ENCODE assay signal across 24 mouse cellular contexts in genomic region chr12:118288947-118289346, GRCm38 (mm10). TPM values are rescaled to one million over a fixed set of nuclear protein-coding genes. Genes with fewer than 3 reads are reported as not detected.
DNase-seq lines count a peak whose midpoint lies in the region; ATAC-seq and TF ChIP-seq lines count a peak whose summit lies in the region.
"Had no signal": no experiment of that assay in that cellular context is flagged by ENCODE, and none has a peak within 500 bp of the region (broad histone marks: within the 10 kb centered on the region; RNA-seq: fewer than 3 reads in every experiment).

No protein-coding gene starts in this region.

- no peak overlapping the region for H3K27ac ChIP-seq in intestine, embryonic 15.5 days
- no peak overlapping the region for H3K27ac ChIP-seq in intestine, postnatal 0 days (ENCODE audit: low read depth, low read length)
- H3K27ac ChIP-seq in liver, embryonic 14.5 days, result no peak overlapping the region
- no peak overlapping the region for H3K27ac ChIP-seq in liver, embryonic 12.5 days
- H3K27ac ChIP-seq in stomach, embryonic 15.5 days, result no peak overlapping the region
- H3K27ac ChIP-seq in heart, embryonic 12.5 days (ENCODE audit: poor library complexity, severe bottlenecking), result no peak overlapping the region
- no peak overlapping the region for H3K27ac ChIP-seq in gastrocnemius, adult 2 months
- H3K27ac ChIP-seq: embryonic facial prominence, embryonic 12.5 days; embryonic facial prominence, embryonic 15.5 days; heart, embryonic 13.5 days; hindbrain, embryonic 14.5 days had no signal

- H3K9me3 ChIP-seq in intestine, embryonic 15.5 days, result no peaks in the 10 kb centered on the region
- no peaks in the 10 kb centered on the region for H3K9me3 ChIP-seq in intestine, postnatal 0 days (ENCODE audit: control insufficient read depth)
- no peaks in the 10 kb centered on the region for H3K9me3 ChIP-seq in liver, embryonic 14.5 days (ENCODE audit: control insufficient read depth, low read length)
- H3K9me3 ChIP-seq in liver, embryonic 12.5 days (replicated peaks), result no peaks in the 10 kb centered on the region
- H3K9me3 ChIP-seq in stomach, embryonic 15.5 days, result no peaks in the 10 kb centered on the region
- no peaks in the 10 kb centered on the region for H3K9me3 ChIP-seq in heart, embryonic 12.5 days (replicated peaks)
- H3K9me3 ChIP-seq: embryonic facial prominence, embryonic 12.5 days; embryonic facial prominence, embryonic 15.5 days; heart, embryonic 13.5 days had no signal

- TF ChIP-seq EP300 in liver, embryonic 14.5 days (IDR thresholded peaks at IDR 0.05; ENCODE audit: low read depth), result no peak

- H3K4me3 ChIP-seq in intestine, embryonic 15.5 days (replicated peaks), result no peak overlapping the region
- H3K4me3 ChIP-seq in intestine, postnatal 0 days (ENCODE audit: low read depth, low read length), result no peak overlapping the region
- no peak overlapping the region for H3K4me3 ChIP-seq in liver, embryonic 14.5 days (ENCODE audit: insufficient read depth in 1 of 2, low read depth in 2 of 2, low read length in 2 of 2)
- H3K4me3 ChIP-seq in liver, embryonic 12.5 days, result no peak overlapping the region
- H3K4me3 ChIP-seq in stomach, embryonic 15.5 days (replicated peaks), result no peak overlapping the region
- H3K4me3 ChIP-seq in heart, embryonic 12.5 days, result no peak overlapping the region
- H3K4me3 ChIP-seq in gastrocnemius, adult 2 months, result no peak overlapping the region
- H3K4me3 ChIP-seq: embryonic facial prominence, embryonic 12.5 days; embryonic facial prominence, embryonic 15.5 days; heart, embryonic 13.5 days had no signal

- ATAC-seq in intestine, embryonic 15.5 days, result peak; percentile 89
- ATAC-seq in intestine, postnatal 0 days, result no peak
- 0 out of 2 replicates have a peak, but pooled peaks have one; percentile 12 for ATAC-seq in liver, embryonic 14.5 days (ENCODE audit: insufficient read depth)
- no peak for ATAC-seq in liver, embryonic 12.5 days
- peak; percentile 70; the same call in 1 of the 2 replicates for ATAC-seq in stomach, embryonic 15.5 days (ENCODE audit: insufficient read depth, low FRiP score, low read depth)
- no peak for ATAC-seq in heart, embryonic 12.5 days (ENCODE audit: insufficient number of reproducible peaks, low FRiP score)
- ATAC-seq: forebrain, embryonic 14.5 days; forebrain, postnatal 0 days; Patski had no signal

- no peak overlapping the region for H3K4me2 ChIP-seq in intestine, embryonic 15.5 days (replicated peaks)
- no peak overlapping the region for H3K4me2 ChIP-seq in intestine, postnatal 0 days (replicated peaks; ENCODE audit: low read depth)
- H3K4me2 ChIP-seq in liver, embryonic 14.5 days (ENCODE audit: low read depth), result no peak overlapping the region; the same call in 1 of the 2 replicates
- no peak overlapping the region for H3K4me2 ChIP-seq in liver, embryonic 12.5 days
- H3K4me2 ChIP-seq in stomach, embryonic 15.5 days, result no peak overlapping the region
- no peak overlapping the region for H3K4me2 ChIP-seq in heart, embryonic 12.5 days
- H3K4me2 ChIP-seq: embryonic facial prominence, embryonic 12.5 days; embryonic facial prominence, embryonic 15.5 days; heart, embryonic 13.5 days; hindbrain, embryonic 14.5 days had no signal

- DNase-seq in liver, embryonic 14.5 days (ENCODE audit: low read depth in 3 of 3, low spot score in 3 of 3), result no peak
- peak; percentile 42 for DNase-seq in yolk sac, embryonic 10.5 days (ENCODE audit: low spot score)
- no peak for DNase-seq in gastrocnemius, adult 2 months
- DNase-seq: adrenal gland, postnatal 14 days; cerebellum, adult 11 months; cerebellum, adult 2 months; cerebellum, adult 9-11 months; cerebellum, postnatal 25 days; forebrain, postnatal 0 days; gastrocnemius, postnatal 25 days; heart, adult 18-20 months; heart, postnatal 14 days; heart, postnatal 4 days had no signal

- H3K27me3 ChIP-seq in intestine, embryonic 15.5 days (replicated peaks), result no peaks in the 10 kb centered on the region
- H3K27me3 ChIP-seq in intestine, postnatal 0 days (replicated peaks; ENCODE audit: control insufficient read depth, insufficient read depth, low read length), result no peaks in the 10 kb centered on the region
- no peaks in the 10 kb centered on the region for H3K27me3 ChIP-seq in liver, embryonic 14.5 days (ENCODE audit: control insufficient read depth, insufficient read depth, low read length)
- no peaks in the 10 kb centered on the region for H3K27me3 ChIP-seq in liver, embryonic 12.5 days (replicated peaks)
- no peaks in the 10 kb centered on the region for H3K27me3 ChIP-seq in stomach, embryonic 15.5 days (replicated peaks)
- no peaks in the 10 kb centered on the region for H3K27me3 ChIP-seq in heart, embryonic 12.5 days (replicated peaks)
- H3K27me3 ChIP-seq: embryonic facial prominence, embryonic 12.5 days; embryonic facial prominence, embryonic 15.5 days; heart, embryonic 13.5 days; Patski had no signal

- no peak for TF ChIP-seq CTCF in intestine, postnatal 0 days (IDR thresholded peaks at IDR 0.05; ENCODE audit: low read depth)
- TF ChIP-seq CTCF in liver, embryonic 14.5 days (IDR thresholded peaks at IDR 0.05; ENCODE audit: low read depth), result no peak
- TF ChIP-seq CTCF in gastrocnemius, adult 2 months (IDR thresholded peaks at IDR 0.05), result no peak

- H3K36me3 ChIP-seq in intestine, embryonic 15.5 days, result no peaks in the 10 kb centered on the region
- no peaks in the 10 kb centered on the region for H3K36me3 ChIP-seq in intestine, postnatal 0 days (ENCODE audit: control insufficient read depth, insufficient read depth)
- H3K36me3 ChIP-seq in liver, embryonic 14.5 days (replicated peaks; ENCODE audit: control insufficient read depth, insufficient read depth, low read depth), result no peaks in the 10 kb centered on the region; the same call in 1 of the 2 replicates
- peaks cover 9% of the 10 kb centered on the region; the same call in 1 of the 2 replicates for H3K36me3 ChIP-seq in liver, embryonic 12.5 days
- H3K36me3 ChIP-seq in stomach, embryonic 15.5 days, result no peaks in the 10 kb centered on the region
- H3K36me3 ChIP-seq in heart, embryonic 12.5 days, result no peaks in the 10 kb centered on the region
- H3K36me3 ChIP-seq: embryonic facial prominence, embryonic 12.5 days; embryonic facial prominence, embryonic 15.5 days had no signal

- no peak overlapping the region for H3K9ac ChIP-seq in intestine, embryonic 15.5 days
- no peak overlapping the region for H3K9ac ChIP-seq in intestine, postnatal 0 days (ENCODE audit: low read depth, low read length)
- H3K9ac ChIP-seq in liver, embryonic 14.5 days (replicated peaks), result no peak overlapping the region
- H3K9ac ChIP-seq in liver, embryonic 12.5 days, result no peak overlapping the region
- no peak overlapping the region for H3K9ac ChIP-seq in stomach, embryonic 15.5 days
- no peak overlapping the region for H3K9ac ChIP-seq in heart, embryonic 12.5 days
- H3K9ac ChIP-seq: embryonic facial prominence, embryonic 12.5 days; embryonic facial prominence, embryonic 15.5 days; forebrain, postnatal 0 days; heart, embryonic 13.5 days; hindbrain, embryonic 14.5 days had no signal

- WGBS in intestine, embryonic 15.5 days, result 62% methylated on average over 1 of the region's 1 CpGs
- WGBS in intestine, postnatal 0 days, result 43% methylated on average over 1 of the region's 1 CpGs
- WGBS in liver, embryonic 14.5 days (ENCODE audit: insufficient replicate concordance), result 66% methylated on average over 1 of the region's 1 CpGs
- WGBS in liver, embryonic 12.5 days (ENCODE audit: insufficient replicate concordance), result 61% methylated on average over 1 of the region's 1 CpGs
- 40% methylated on average over 1 of the region's 1 CpGs for WGBS in stomach, embryonic 15.5 days
- 76% methylated on average over 1 of the region's 1 CpGs for WGBS in heart, embryonic 12.5 days

- no peaks in the 10 kb centered on the region for H3K4me1 ChIP-seq in intestine, embryonic 15.5 days (replicated peaks)
- peaks cover 2% of the 10 kb centered on the region; the same call in 1 of the 2 replicates for H3K4me1 ChIP-seq in intestine, postnatal 0 days (replicated peaks; ENCODE audit: control insufficient read depth, insufficient read depth, low read length)
- H3K4me1 ChIP-seq in liver, embryonic 14.5 days (replicated peaks; ENCODE audit: control insufficient read depth in 2 of 2, insufficient read depth in 2 of 2, low read length in 1 of 2), result peaks cover 0 to 3% of the 10 kb centered on the region in 2 experiments; a peak in 1 of 4 replicates
- 0 out of 2 replicates have a peak, but pooled peaks cover under 1% of the 10 kb centered on the region for H3K4me1 ChIP-seq in liver, embryonic 12.5 days
- H3K4me1 ChIP-seq in stomach, embryonic 15.5 days, result 0 out of 2 replicates have a peak, but pooled peaks cover 4% of the 10 kb centered on the region
- no peaks in the 10 kb centered on the region; the same call in 1 of the 2 replicates for H3K4me1 ChIP-seq in heart, embryonic 12.5 days (replicated peaks)
- H3K4me1 ChIP-seq: embryonic facial prominence, embryonic 12.5 days; embryonic facial prominence, embryonic 15.5 days had no signal

- intact Hi-C loops in gastrocnemius, adult 2 months (cut with DNase I), result no loop called here

RNA-seq across cellular contexts. Expression of gene Sp4, which starts 12.3 kb away (rescaled TPM):
- polyA plus RNA-seq in intestine, embryonic 15.5 days (2015; fragmentation: Nextera tagmentation; extraction: Ambion mirVana), result 5.6 and 5.9 TPM in 2 replicates
- 2.0 and 2.2 TPM in 2 replicates for polyA plus RNA-seq in intestine, postnatal 0 days (2015; fragmentation: Nextera tagmentation; extraction: Ambion mirVana)
- 3.4 and 4.4 TPM in 2 replicates for polyA plus RNA-seq in liver, embryonic 14.5 days (2012; rRNA removed)
- polyA plus RNA-seq in liver, embryonic 14.5 days (2014; fragmentation: Nextera tagmentation; extraction: Ambion mirVana), result 6.8 and 7.8 TPM in 2 replicates
- 7.2 and 7.6 TPM in 2 replicates for polyA plus RNA-seq in liver, embryonic 12.5 days (2016; fragmentation: Nextera tagmentation; extraction: Ambion mirVana)
- 5.5 and 6.1 TPM in 2 replicates for polyA plus RNA-seq in stomach, embryonic 15.5 days (2015; fragmentation: Nextera tagmentation; extraction: Ambion mirVana)
- polyA plus RNA-seq in heart, embryonic 12.5 days (2016; fragmentation: Nextera tagmentation; extraction: Ambion mirVana), result 8.6 and 10.6 TPM in 2 replicates
- total RNA-seq in gastrocnemius, adult 2 months (2021), result 10 to 100 TPM in 1 of 2 experiments, 1 to 10 TPM in 1; 9.6 to 10.6 TPM

Comparison
In these comparisons a context has a peak if more than half of its experiments do, and no peak if none do; other contexts are left out.
1. ATAC-seq: peak in intestine, embryonic 15.5 days (single experiment), liver, embryonic 14.5 days (single experiment) and stomach, embryonic 15.5 days (single experiment); none in intestine, postnatal 0 days (single experiment), liver, embryonic 12.5 days (single experiment) and heart, embryonic 12.5 days (single experiment).